Mouse (Mus musculus): ENCODE results near the gene Lgalsl.

Gene Lgalsl

GRCm38 (mm10) chr11:20782620-20783019, 48.2 kb downstream of the Lgalsl start:
- DNase-seq (ENCODE audit: low read depth, low spot score) = no peak

GRCm38 (mm10) chr11:20780312-20780711, 50.5 kb downstream of the Lgalsl start:
- DNase-seq (ENCODE audit: low read depth, low spot score) = no peak

GRCm38 (mm10) chr11:20778861-20779563, 51.8 kb downstream of the Lgalsl start:
- no peak for DNase-seq (ENCODE audit: low read depth, low spot score)

- DNase-seq (ENCODE audit: low read depth, low spot score) = no peak
These were observed 52.6 kb downstream of the Lgalsl start for GRCm38 (mm10) chr11:20778298-20778697.

GRCm38 (mm10) chr11:20776668-20777067, 54.2 kb downstream of the Lgalsl start:
- DNase-seq (ENCODE audit: low read depth, low spot score) = no peak
